Mouse (Mus musculus): ENCODE measurements around the gene H2bfm.
A peak's percentile ranks its signal among the peaks of the same experiment; 100 is the strongest.
"Not testable (repeated sequence)": the region's sequence is repeated elsewhere in the genome, so short reads cannot be mapped to it uniquely, and the experiment has no call there.

Gene H2bfm

DNA sequence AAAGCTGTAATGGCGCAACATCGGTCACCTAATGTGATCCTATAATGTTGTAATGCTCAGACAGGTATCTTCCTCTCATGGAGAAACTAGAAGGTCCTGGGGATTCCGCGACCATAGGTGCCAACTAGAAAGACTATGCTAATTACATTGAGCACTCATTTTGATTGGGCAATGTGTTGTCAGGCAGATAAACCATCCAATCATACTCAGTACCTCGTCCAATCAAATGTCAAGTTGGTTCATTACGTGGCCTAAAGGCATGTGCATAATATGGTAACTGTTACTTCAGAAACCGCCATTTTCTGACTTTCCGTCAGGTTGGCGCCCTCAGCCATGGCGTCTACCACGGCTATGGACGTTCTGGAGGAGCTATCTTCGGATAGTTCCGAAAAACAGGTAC lies at the start of gene H2bfm:
Gene H2bfm (plus strand): TSS at position 295 of the 400 bp plus-strand sequence.
- DNase-seq = no peak

DNA sequence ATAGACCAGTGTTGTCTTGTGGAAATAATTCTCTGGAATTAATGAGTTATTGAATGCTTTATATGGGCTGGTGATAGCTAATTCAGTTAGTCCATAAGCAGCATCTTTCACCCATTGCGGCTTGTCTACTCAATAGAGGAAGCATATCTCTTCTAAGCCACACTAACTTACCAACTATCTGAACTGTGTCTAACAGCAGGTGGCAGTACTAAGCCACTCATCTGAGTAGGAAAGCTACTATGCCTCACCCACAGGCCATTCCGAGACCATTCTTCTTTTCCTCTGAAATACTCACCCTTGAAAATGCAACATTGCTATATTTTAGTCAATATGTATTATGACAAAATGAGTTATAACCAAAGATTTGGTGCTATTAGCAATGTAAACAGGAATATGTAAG lies 31.4 kb upstream of the H2bfm start:
- peak; percentile 3 to 4 for DNase-seq

DNA sequence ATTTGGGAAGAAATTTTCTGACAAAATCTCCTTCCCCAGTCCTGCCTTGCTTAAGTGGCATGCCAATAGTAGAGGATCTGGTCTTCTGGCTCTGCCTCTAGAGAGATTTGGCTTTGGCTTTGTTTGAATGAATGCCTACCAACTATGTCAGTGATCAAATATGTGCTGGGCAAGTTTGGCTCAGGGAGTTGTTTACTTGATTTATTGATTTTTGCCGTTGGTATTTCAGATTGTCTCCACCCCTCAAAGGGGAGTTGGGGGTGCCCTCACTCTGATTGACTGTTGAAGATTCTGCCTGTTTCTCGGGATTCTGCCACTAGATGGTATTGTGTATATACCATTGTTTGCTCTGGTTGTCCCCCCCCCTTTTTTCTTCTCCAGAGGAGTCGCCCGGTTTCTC lies 22.8 kb upstream of the H2bfm start:
- DNase-seq = no peak

DNA sequence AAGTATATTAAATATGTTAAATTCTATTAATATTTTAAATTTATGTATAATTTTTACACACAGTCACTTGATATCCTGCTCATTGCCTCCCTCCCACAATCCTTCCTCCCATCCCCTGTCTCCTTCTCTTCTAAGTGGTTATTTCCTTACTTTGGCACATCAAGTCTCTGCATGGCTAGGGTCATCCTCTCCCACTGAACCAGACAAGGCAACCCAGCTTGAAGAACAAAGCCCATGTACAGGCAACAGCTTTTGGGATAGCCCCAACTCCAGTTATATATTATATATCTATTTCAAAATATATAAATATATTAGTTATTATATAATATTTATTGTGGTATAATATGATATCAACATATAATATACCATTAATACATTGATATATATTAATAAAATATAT lies 1.3 kb upstream of the H2bfm start:
- no peak for DNase-seq

DNA sequence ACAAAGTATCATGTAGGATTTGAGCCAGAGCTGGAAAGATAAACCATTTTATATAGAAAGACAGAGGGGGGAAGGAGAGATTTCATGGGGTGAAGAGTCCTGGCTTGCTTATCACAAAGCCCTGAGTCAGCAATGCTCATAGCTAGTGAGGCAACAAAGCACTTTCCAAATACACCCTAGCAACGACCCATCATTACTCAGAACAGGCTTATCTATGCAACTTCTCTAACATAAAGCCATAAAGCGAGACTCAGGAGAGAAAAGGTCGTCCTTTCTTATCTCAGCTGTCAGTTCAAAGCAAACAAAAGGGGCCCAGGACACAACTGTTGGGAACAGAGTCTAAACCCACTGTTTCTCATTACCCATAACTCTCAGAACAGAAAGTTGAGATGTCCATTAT lies 10.9 kb downstream of the H2bfm start:
- DNase-seq = no peak

DNA sequence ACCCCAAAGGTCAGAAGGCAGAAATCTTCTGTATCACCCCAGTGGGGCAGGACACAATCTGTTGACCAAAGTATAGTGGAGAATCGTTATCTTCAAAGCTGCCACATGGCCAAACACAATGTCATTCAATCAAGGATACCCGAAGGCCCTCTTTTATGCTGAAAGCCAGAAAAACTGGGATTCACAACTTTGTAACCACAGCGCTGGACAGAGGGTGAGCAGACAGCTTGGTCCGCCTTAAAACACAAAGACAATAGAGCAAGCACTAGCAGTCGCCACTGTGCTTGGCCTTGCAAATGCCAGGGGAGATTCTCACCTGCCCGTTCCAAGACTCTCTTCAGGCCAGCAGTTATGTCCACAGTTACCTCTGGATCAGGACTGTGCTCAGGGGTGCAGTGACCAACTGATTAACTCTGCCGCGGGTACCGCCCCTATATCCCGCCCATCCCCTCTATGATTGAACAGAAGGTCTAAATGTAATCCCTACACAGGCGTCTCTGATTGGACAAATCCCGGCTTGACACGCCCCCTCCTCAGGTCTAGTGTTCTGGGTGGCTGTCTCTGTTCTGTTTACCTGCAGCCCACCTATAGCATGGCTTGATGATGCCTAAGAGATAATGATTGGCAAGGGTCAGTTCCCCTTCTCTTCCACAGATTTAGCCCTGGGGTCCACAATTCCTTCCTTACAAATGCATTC lies 30.6 kb downstream of the H2bfm start:
- DNase-seq = peak; percentile 85 to 93

DNA sequence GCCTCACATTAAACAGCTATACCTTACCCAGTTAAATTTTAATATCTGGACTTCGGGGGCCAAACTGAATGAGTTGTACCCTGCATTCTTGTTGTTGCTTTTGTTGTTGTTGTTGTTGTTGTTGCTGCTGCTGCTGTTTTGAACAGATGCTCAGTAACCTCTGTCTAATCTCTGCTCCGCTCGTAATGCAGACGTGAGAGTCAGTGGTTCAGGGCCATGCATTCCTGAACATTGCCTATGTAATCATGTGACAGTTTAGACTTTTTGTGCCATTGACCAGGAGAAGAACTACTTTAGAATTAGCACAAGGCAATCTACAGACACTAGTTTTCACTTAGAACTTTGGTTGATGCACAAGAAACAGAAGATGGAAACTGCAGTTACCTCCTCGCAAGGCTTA lies 31.2 kb downstream of the H2bfm start:
- DNase-seq = not testable (repeated sequence)

DNA sequence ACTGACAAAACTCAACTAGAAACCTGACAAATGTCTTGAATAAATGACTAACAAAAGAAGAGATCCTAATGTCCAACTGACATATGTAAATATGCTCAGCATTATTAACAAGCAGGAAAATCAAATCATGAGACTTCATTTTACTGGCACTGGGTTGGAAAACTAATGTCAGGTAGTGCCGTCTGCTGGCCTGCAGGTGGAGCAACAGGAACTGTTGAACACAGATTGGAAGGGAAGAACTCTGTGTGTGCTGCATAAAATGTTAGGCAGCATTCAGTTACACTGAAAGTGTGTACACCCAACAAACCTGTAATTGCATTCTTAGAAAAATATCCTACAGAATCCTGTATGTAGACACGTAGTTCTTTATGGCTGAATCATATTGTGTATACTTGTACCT lies 32.6 kb downstream of the H2bfm start:
- DNase-seq = peak; percentile 40 to 49

DNA sequence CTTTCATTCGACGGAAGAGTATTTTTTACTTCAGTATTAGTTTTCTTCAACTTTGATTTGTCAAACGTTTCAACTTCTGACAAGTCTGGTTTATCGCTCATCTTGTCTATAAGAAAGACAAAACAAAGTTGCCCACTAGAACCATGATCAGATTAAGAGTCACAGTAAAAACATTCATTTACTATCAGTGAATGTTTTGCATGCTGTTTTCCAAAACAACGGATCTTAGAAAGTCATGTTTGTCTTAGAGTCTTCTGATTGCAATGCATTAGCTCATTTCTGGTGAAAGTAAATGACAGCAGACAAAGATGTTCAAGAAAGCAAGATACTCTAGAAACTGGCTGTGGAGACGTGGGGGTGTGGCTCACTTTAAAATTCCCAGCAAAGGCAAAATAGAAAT lies 48.3 kb downstream of the H2bfm start, which contains the start of gene Tmsb15b2:
Gene Tmsb15b2 (minus strand): TSS at position 101 of the 400 bp plus-strand sequence.
- not testable (repeated sequence) for DNase-seq

DNA sequence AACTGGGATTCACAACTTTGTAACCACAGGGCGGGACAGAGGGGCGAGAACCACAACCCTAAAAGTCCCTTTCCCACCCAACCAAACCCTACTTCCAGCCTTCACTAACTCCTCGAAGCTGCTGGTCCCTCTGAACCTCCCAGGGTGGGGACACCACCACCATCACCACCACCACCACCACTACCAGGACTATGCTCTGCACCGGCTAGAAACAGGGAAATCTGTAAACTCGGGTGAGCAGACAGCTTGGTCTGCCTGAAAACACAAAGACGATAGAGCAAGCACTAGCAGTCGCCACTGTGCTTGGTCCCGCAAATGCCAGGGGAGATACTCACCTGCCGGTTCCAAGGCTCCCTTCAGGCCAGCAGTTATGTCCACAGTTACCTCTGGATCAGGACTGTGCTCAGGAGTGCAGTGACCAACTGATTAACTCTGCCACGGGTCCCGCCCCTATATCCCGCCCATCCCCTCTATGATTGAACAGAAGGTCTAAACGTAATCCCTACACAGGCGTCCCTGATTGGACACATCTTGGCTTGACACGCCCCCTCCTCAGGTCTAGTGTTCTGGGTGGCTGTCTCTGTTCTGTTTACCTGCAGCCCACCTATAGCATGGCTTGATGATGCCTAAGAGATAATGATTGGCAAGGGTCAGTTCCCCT lies 49.4 kb downstream of the H2bfm start, which contains the start of the genes Tmsb15l and Tmsb15b1:
Gene Tmsb15l (minus strand): TSS at position 446 of the 661 bp plus-strand sequence.
Gene Tmsb15b1 (minus strand): TSS at position 451 of the 661 bp plus-strand sequence.
- peak; percentile 61 to 80 for DNase-seq

Data from cerebellum, postnatal 14 days (tissue).